Mouse (Mus musculus): Measurements from ENCODE around the gene AA467197. TPM values are rescaled to one million over a fixed set of nuclear protein-coding genes. Genes with fewer than 3 reads are reported as not detected.

The AA467197 gene
- polyA plus RNA-seq, 1 experiment from 2014 or later: not detected

DNA sequence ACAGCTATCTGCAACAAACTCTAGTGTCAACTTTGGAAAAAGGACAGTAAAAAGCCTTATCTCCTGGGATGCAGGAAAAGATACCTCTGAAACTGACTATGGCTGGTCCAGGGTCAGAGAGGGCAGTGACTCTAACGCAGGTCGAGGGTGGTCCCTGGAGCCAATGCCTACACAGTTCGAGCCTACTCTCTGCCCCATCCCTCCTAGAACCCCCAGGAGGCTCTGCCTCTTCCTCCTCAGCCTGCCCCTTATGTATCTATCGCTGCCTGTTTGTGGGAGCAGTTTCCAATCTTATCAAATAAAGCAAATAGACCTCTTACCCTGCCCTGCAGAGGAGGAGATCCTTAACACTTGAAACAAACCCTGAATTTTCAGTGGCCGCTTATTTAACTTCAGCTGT is 1.9 kb downstream of the AA467197 start:
- ATAC-seq (ENCODE audit: insufficient number of reproducible peaks, insufficient read depth, low FRiP score, low read depth): no peak
- H3K4me3 ChIP-seq (ENCODE audit: control insufficient read depth in 1 of 2, insufficient read depth in 1 of 2, low read depth in 1 of 2, low read length in 2 of 2): no peak overlapping the region
- peaks cover 0 to 2% of the 10 kb centered on the region in 2 experiments; a peak in 1 of 4 replicates for H3K4me1 ChIP-seq (ENCODE audit: control insufficient read depth in 2 of 2, insufficient read depth in 2 of 2, low read length in 2 of 2)
- WGBS: 36% methylated on average over 5 of the region's 5 CpGs
- H3K27me3 ChIP-seq (ENCODE audit: control insufficient read depth, insufficient read depth, low read length): peaks cover 11% of the 10 kb centered on the region
- H3K27ac ChIP-seq (replicated peaks in 1 of 2; ENCODE audit: control insufficient read depth in 1 of 2, insufficient read depth in 1 of 2, low read depth in 2 of 2, low read length in 2 of 2): no peak overlapping the region
- no peak overlapping the region for H3K4me2 ChIP-seq (ENCODE audit: low read length)
- H3K9ac ChIP-seq (ENCODE audit: low read length): no peak overlapping the region
- no peaks in the 10 kb centered on the region for H3K9me3 ChIP-seq (ENCODE audit: control insufficient read depth, low read length)
- H3K36me3 ChIP-seq (ENCODE audit: control insufficient read depth, insufficient read depth, low read length): peaks cover 9% of the 10 kb centered on the region

DNA sequence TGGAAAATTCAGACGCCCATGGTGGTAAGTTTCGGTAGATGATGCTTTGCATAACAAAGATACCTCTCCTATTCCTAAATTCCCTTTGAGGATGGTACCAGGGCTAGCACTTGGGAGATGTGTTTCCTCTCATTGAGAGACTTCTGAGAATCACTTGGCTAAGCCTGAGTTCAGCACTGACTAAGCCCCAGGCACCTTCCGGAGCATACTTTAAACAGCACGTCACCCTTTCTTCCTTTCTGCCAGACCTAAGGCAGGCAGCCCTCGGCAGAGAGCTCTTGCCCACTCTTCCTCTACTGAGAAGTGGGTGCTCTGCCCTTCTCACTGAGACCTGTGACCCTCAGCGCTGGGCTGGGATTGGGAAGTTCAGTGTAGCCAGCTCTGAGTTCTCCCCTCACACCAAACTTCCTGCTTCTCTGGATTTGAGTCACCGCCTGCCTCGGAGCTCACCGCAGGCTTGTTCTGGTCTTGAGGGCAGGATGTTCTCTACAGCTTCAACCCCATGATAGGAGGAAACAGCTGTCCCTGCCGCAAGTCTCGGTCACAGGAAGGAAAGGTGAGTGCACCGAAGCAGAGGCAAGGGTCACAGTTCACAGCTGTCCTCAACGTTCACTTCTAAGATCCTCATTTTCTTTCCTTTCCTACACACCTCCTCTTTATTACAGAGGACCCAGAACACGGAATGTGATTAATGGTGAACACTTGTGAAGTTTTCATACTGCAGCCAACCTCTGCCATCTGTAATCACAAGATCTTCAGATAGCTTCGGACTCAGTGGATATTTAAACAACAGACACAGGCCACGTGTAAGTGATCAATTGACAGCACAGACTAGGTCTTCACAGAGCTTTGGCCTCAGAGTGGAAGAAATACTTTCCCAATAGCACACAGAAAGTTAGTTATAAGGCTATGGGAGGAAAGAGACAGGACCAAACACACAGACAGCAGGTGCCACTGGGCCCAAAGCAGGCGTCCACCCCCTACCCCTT is 15.6 kb downstream of the AA467197 start:
- H3K9me3 ChIP-seq (ENCODE audit: control insufficient read depth, low read length): no peaks in the 10 kb centered on the region
- WGBS: 49% methylated on average over 17 of the region's 17 CpGs
- peak overlapping the region; percentile 19 to 53; a peak in 1 of 4 replicates for H3K27ac ChIP-seq (replicated peaks in 1 of 2; ENCODE audit: control insufficient read depth in 1 of 2, insufficient read depth in 1 of 2, low read depth in 2 of 2, low read length in 2 of 2)
- H3K4me3 ChIP-seq (ENCODE audit: control insufficient read depth in 1 of 2, insufficient read depth in 1 of 2, low read depth in 1 of 2, low read length in 2 of 2): no peak overlapping the region
- no peaks in the 10 kb centered on the region for H3K27me3 ChIP-seq (ENCODE audit: control insufficient read depth, insufficient read depth, low read length)
- no peaks in the 10 kb centered on the region for H3K36me3 ChIP-seq (ENCODE audit: control insufficient read depth, insufficient read depth, low read length)
- ATAC-seq (ENCODE audit: insufficient number of reproducible peaks, insufficient read depth, low FRiP score, low read depth): no peak
- H3K4me1 ChIP-seq (ENCODE audit: control insufficient read depth in 2 of 2, insufficient read depth in 2 of 2, low read length in 2 of 2): peaks cover 0 to 2% of the 10 kb centered on the region in 2 experiments; a peak in 1 of 4 replicates
- H3K4me2 ChIP-seq (ENCODE audit: low read length): no peak overlapping the region
- H3K9ac ChIP-seq (ENCODE audit: low read length): no peak overlapping the region

- H3K4me1 ChIP-seq (ENCODE audit: control insufficient read depth in 2 of 2, insufficient read depth in 2 of 2, low read length in 2 of 2): peaks cover 0 to 2% of the 10 kb centered on the region in 2 experiments; a peak in 1 of 4 replicates
- no peak for ATAC-seq (ENCODE audit: insufficient number of reproducible peaks, insufficient read depth, low FRiP score, low read depth)
- no peak overlapping the region for H3K9ac ChIP-seq (ENCODE audit: low read length)
- H3K4me2 ChIP-seq (ENCODE audit: low read length): no peak overlapping the region
- no peak overlapping the region for H3K4me3 ChIP-seq (ENCODE audit: control insufficient read depth in 1 of 2, insufficient read depth in 1 of 2, low read depth in 1 of 2, low read length in 2 of 2)
- no peaks in the 10 kb centered on the region for H3K27me3 ChIP-seq (ENCODE audit: control insufficient read depth, insufficient read depth, low read length)
- 66% methylated on average over 2 of the region's 2 CpGs for WGBS
- no peaks in the 10 kb centered on the region for H3K9me3 ChIP-seq (ENCODE audit: control insufficient read depth, low read length)
- H3K27ac ChIP-seq (replicated peaks in 1 of 2; ENCODE audit: control insufficient read depth in 1 of 2, insufficient read depth in 1 of 2, low read depth in 2 of 2, low read length in 2 of 2): no peak overlapping the region
- no peaks in the 10 kb centered on the region for H3K36me3 ChIP-seq (ENCODE audit: control insufficient read depth, insufficient read depth, low read length)
These were observed 19.3 kb downstream of the AA467197 start for GRCm38 (mm10) chr2:122656052-122656451.

DNA sequence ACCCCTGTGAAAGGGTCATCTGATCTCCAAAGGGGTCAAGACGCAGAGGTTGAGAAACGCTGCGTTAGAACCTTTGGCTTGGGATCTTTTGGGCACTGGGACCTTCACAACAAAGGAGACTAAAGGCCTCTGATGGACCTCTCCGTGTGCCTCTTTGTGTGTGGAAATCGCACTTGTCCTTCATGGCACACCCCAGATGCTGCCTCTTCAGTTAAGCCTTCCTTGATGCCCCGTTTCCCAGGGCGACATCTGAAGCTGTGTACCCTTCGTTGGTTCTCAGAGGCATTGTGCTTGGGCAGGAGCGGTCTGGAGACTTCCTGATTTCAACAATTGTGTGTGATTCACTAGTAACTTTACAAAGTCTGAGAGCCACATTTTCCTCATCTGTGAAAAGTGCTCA is 20.0 kb downstream of the AA467197 start:
- 84% methylated on average over 9 of the region's 9 CpGs for WGBS
- H3K27ac ChIP-seq (replicated peaks in 1 of 2; ENCODE audit: control insufficient read depth in 1 of 2, insufficient read depth in 1 of 2, low read depth in 2 of 2, low read length in 2 of 2): no peak overlapping the region
- H3K9ac ChIP-seq (ENCODE audit: low read length): no peak overlapping the region
- H3K36me3 ChIP-seq (ENCODE audit: control insufficient read depth, insufficient read depth, low read length): no peaks in the 10 kb centered on the region
- no peak overlapping the region for H3K4me3 ChIP-seq (ENCODE audit: control insufficient read depth in 1 of 2, insufficient read depth in 1 of 2, low read depth in 1 of 2, low read length in 2 of 2)
- no peaks in the 10 kb centered on the region for H3K27me3 ChIP-seq (ENCODE audit: control insufficient read depth, insufficient read depth, low read length)
- no peaks in the 10 kb centered on the region for H3K9me3 ChIP-seq (ENCODE audit: control insufficient read depth, low read length)
- no peak overlapping the region for H3K4me2 ChIP-seq (ENCODE audit: low read length)
- H3K4me1 ChIP-seq (ENCODE audit: control insufficient read depth in 2 of 2, insufficient read depth in 2 of 2, low read length in 2 of 2): peaks cover 0 to 2% of the 10 kb centered on the region in 2 experiments; a peak in 1 of 4 replicates
- ATAC-seq (ENCODE audit: insufficient number of reproducible peaks, insufficient read depth, low FRiP score, low read depth): no peak

DNA sequence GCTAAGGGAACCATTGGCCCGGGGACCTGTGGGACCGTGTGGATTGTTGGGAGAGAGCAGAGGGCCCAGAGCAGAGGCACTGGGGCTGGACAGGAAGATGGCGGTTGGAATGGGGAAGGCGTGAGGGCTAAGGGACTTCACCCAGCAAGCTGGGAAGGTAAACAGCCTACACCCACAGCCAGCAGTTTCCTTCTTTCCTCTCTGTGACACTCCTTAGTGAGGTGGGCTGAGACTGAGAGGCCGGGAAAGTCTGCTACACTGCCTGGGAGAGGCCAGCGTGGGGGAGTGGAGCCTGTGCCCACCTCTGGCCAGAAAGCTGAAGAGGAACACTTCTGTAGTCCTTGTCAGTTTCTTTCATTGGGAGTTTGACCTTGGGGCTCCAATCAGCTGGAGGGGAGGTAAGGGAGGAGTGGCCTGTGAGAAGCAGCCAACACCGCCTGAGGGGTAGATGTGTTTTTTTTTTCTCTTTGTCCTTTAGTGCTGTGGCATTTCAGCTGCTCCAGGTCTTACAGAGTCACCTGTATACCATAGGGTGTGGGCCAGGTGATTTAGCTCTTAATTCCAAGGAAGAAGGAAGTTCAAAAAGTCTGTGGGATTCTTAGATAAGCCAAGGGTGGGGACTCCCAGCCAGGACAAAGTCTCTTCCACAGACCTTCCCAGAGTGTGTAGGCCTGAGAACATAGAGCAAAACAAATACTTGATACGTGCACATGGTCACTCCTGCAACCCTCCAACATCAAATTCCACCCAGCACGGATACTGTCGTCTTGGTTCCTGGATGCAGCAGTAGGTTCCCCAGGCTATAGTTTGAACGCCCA is 21.1 kb downstream of the AA467197 start:
- no peak overlapping the region for H3K9ac ChIP-seq (ENCODE audit: low read length)
- H3K4me2 ChIP-seq (ENCODE audit: low read length): no peak overlapping the region
- no peak for ATAC-seq (ENCODE audit: insufficient number of reproducible peaks, insufficient read depth, low FRiP score, low read depth)
- no peaks in the 10 kb centered on the region for H3K27me3 ChIP-seq (ENCODE audit: control insufficient read depth, insufficient read depth, low read length)
- no peaks in the 10 kb centered on the region for H3K4me1 ChIP-seq (ENCODE audit: control insufficient read depth in 2 of 2, insufficient read depth in 2 of 2, low read length in 2 of 2)
- H3K9me3 ChIP-seq (ENCODE audit: control insufficient read depth, low read length): no peaks in the 10 kb centered on the region
- no peak overlapping the region for H3K27ac ChIP-seq (replicated peaks in 1 of 2; ENCODE audit: control insufficient read depth in 1 of 2, insufficient read depth in 1 of 2, low read depth in 2 of 2, low read length in 2 of 2)
- H3K4me3 ChIP-seq (ENCODE audit: control insufficient read depth in 1 of 2, insufficient read depth in 1 of 2, low read depth in 1 of 2, low read length in 2 of 2): no peak overlapping the region
- WGBS: 79% methylated on average over 11 of the region's 11 CpGs
- H3K36me3 ChIP-seq (ENCODE audit: control insufficient read depth, insufficient read depth, low read length): no peaks in the 10 kb centered on the region

- H3K4me1 ChIP-seq (ENCODE audit: control insufficient read depth in 2 of 2, insufficient read depth in 2 of 2, low read length in 2 of 2): no peaks in the 10 kb centered on the region
- H3K9ac ChIP-seq (ENCODE audit: low read length): no peak overlapping the region
- no peak overlapping the region for H3K4me2 ChIP-seq (ENCODE audit: low read length)
- H3K4me3 ChIP-seq (ENCODE audit: control insufficient read depth in 1 of 2, insufficient read depth in 1 of 2, low read depth in 1 of 2, low read length in 2 of 2): no peak overlapping the region
- no peaks in the 10 kb centered on the region for H3K9me3 ChIP-seq (ENCODE audit: control insufficient read depth, low read length)
- H3K36me3 ChIP-seq (ENCODE audit: control insufficient read depth, insufficient read depth, low read length): no peaks in the 10 kb centered on the region
- 71% methylated on average over 7 of the region's 7 CpGs for WGBS
- no peak for ATAC-seq (ENCODE audit: insufficient number of reproducible peaks, insufficient read depth, low FRiP score, low read depth)
- no peak overlapping the region for H3K27ac ChIP-seq (replicated peaks in 1 of 2; ENCODE audit: control insufficient read depth in 1 of 2, insufficient read depth in 1 of 2, low read depth in 2 of 2, low read length in 2 of 2)
- no peaks in the 10 kb centered on the region for H3K27me3 ChIP-seq (ENCODE audit: control insufficient read depth, insufficient read depth, low read length)
These were observed 23.0 kb downstream of the AA467197 start for GRCm38 (mm10) chr2:122659825-122660224.

DNA sequence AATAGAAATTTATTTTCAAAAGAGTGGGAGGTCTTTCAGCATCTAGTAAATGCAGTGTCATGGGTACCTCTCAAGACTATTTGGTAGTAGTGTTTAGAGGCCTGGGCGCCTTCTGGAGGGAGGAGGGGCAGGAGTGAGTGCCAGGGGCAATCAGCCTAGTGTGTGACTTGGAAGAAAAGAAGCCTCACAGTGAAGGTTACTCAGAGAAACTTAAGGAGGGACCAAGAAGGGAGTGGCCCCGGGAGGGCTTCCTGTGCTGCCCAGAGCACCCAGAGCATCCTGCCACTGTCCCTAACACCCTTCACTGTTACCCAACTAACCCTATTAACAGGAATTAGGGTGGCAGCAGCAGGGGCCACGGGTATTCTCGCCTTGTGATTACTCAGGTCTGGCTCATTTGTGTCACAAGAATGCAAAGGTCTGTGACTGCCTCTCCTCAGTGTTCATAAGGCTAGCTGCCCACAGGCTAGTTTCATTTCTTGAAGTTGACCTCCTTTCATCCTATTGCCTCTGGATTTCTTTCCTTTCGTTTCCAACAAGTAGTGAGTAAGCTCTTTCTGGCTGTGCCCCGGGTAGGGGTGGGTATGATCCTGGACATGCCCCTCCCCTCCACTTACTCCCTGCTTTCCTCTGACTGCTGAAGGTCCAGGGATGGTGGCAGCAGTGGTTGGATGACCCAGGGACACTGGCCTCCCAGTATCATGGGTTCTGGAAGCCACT is 28.6 kb downstream of the AA467197 start:
- H3K36me3 ChIP-seq (ENCODE audit: control insufficient read depth, insufficient read depth, low read length): no peaks in the 10 kb centered on the region
- no peak overlapping the region for H3K4me2 ChIP-seq (ENCODE audit: low read length)
- no peak for ATAC-seq (ENCODE audit: insufficient number of reproducible peaks, insufficient read depth, low FRiP score, low read depth)
- H3K27ac ChIP-seq (replicated peaks in 1 of 2; ENCODE audit: control insufficient read depth in 1 of 2, insufficient read depth in 1 of 2, low read depth in 2 of 2, low read length in 2 of 2): no peak overlapping the region
- H3K27me3 ChIP-seq (ENCODE audit: control insufficient read depth, insufficient read depth, low read length): no peaks in the 10 kb centered on the region
- no peaks in the 10 kb centered on the region for H3K4me1 ChIP-seq (ENCODE audit: control insufficient read depth in 2 of 2, insufficient read depth in 2 of 2, low read length in 2 of 2)
- H3K4me3 ChIP-seq (ENCODE audit: control insufficient read depth in 1 of 2, insufficient read depth in 1 of 2, low read depth in 1 of 2, low read length in 2 of 2): no peak overlapping the region
- no peaks in the 10 kb centered on the region for H3K9me3 ChIP-seq (ENCODE audit: control insufficient read depth, low read length)
- 31% methylated on average over 6 of the region's 6 CpGs for WGBS
- H3K9ac ChIP-seq (ENCODE audit: low read length): no peak overlapping the region
